Mouse (Mus musculus) ES-E14 (cell line): ENCODE data around the gene 1110002E22Rik. TPM values are rescaled to one million over a fixed set of nuclear protein-coding genes. Genes with fewer than 3 reads are reported as not detected.

Experiments used
- DNase-seq: peaks from one replicate; pipeline ENCODE4 v3.0.0-alpha.2; 2013; ENCODE audit warnings: low read depth, low spot score
- H3K27ac ChIP-seq: 2 replicates; pipeline ENCODE4 v1.5.1; 2012; ENCODE audit warnings: low read depth, mild to moderate bottlenecking, low read length, moderate library complexity, mixed read lengths; ENCODE audit not compliant: poor library complexity, insufficient read depth, severe bottlenecking
- H3K36me3 ChIP-seq: 2 replicates; pipeline ENCODE4 v1.6.1; 2012; ENCODE audit warnings: mild to moderate bottlenecking, low read length, moderate library complexity, mixed read lengths; ENCODE audit not compliant: control insufficient read depth, poor library complexity, insufficient read depth, severe bottlenecking
- H3K4me1 ChIP-seq, 2 experiments: fragments of 150-350 bp in 1 of 2; sonication (generic) in 1 of 2; 2 replicates each; pipeline ENCODE4 v1.6.1; 2012; ENCODE audit warnings: low read length in 2 of 2, mild to moderate bottlenecking in 1 of 2, mixed read lengths in 1 of 2; ENCODE audit not compliant: control insufficient read depth in 2 of 2, insufficient read depth in 2 of 2, poor library complexity in 1 of 2
- H3K4me3 ChIP-seq, 2 experiments: fragments of 150-350 bp in 1 of 2; sonication (generic) in 1 of 2; 2 replicates each; pipeline ENCODE4 v1.5.1; 2012; ENCODE audit warnings: low read length in 2 of 2, low read depth in 1 of 2, mild to moderate bottlenecking in 1 of 2, mixed read lengths in 1 of 2; ENCODE audit not compliant: insufficient read depth in 1 of 2, poor library complexity in 1 of 2, severe bottlenecking in 1 of 2
- H3K9ac ChIP-seq: 2 replicates; pipeline ENCODE4 v1.6.1; 2012; ENCODE audit warnings: low read depth, mild to moderate bottlenecking, low read length, mixed read lengths; ENCODE audit not compliant: poor library complexity, insufficient read depth, severe bottlenecking
- H3K9me3 ChIP-seq: fragments of 150-350 bp; sonication (generic); 2 replicates; pipeline ENCODE4 v1.6.1; 2012; ENCODE audit warnings: low read depth, mild to moderate bottlenecking, low read length; ENCODE audit not compliant: control insufficient read depth, insufficient read depth
- CHD2 ChIP-seq: IDR thresholded peaks from 2 replicates; pipeline ENCODE4 v1.6.1; 2014; ENCODE audit warnings: mild to moderate bottlenecking, low read depth, low read length, inconsistent platforms
- HCFC1 ChIP-seq: IDR thresholded peaks from 2 replicates; pipeline ENCODE4 v1.6.1; 2012; ENCODE audit warnings: low read length, inconsistent platforms, borderline replicate concordance; ENCODE audit not compliant: insufficient read depth
- MAFK ChIP-seq: IDR thresholded peaks from 2 replicates; pipeline ENCODE4 v1.6.1; 2014; ENCODE audit warnings: mild to moderate bottlenecking, low read depth, low read length, inconsistent platforms; ENCODE audit not compliant: insufficient read depth
- ZC3H11A ChIP-seq: IDR thresholded peaks from 2 replicates; pipeline ENCODE4 v1.6.1; 2012; ENCODE audit warnings: low read depth, mild to moderate bottlenecking, inconsistent platforms, low read length, borderline replicate concordance
- ZNF384 ChIP-seq: IDR thresholded peaks from 2 replicates; pipeline ENCODE4 v1.6.1; 2012; ENCODE audit warnings: low read depth, low read length, inconsistent platforms
- in situ Hi-C, 2 experiments: fragments of 600-800 bp; cut with MboI; formaldehyde crosslinking; loops; one replicate each; pipeline ENCODE4 v1.15.1; 2025; ENCODE audit warnings: low sequenced_read_pairs in 2 of 2, inconsistent platforms in 1 of 2; ENCODE audit not compliant: unreplicated experiment in 2 of 2
- total RNA-seq: library from RNA; depleted of rRNA; stranded (reverse); fragments of 300-350 nt; gene quantifications from 2 replicates; pipeline ENCODE4 v1.2.3, GENCODE M21; 2012; rRNA removed

1110002E22Rik gene
- under 0.01 and 0.05 TPM in 2 replicates for total RNA-seq

- in situ Hi-C loops: no loop called here
- Histone ChIP-seq H3K36me3 (no peaks in the 10 kb centered on the region), H3K4me3 (peak within 1 kb of the TSS; percentile 9 to 36; a peak in 2 of 4 replicates), H3K9ac (no peak within 1 kb of the TSS), H3K27ac (no peak within 1 kb of the TSS), H3K4me1 (no peaks in the 10 kb centered on the region; a peak in 1 of 4 replicates), H3K9me3 (no peaks in the 10 kb centered on the region)
- TF ChIP-seq MAFK: no peak
- TF ChIP-seq ZC3H11A: no peak
- TF ChIP-seq ZNF384: no peak
- TF ChIP-seq CHD2: no peak
- TF ChIP-seq HCFC1: no peak
- no peak for DNase-seq
These were observed at the start of gene 1110002E22Rik for GRCm38 (mm10) chr3:138064732-138065645. Gene 1110002E22Rik (plus strand): TSS chr3:138065052.

- Histone ChIP-seq H3K9me3 (no peaks in the 10 kb centered on the region), H3K36me3 (no peaks in the 10 kb centered on the region), H3K4me3 (no peak overlapping the region), H3K9ac (no peak overlapping the region), H3K27ac (no peak overlapping the region), H3K4me1 (no peaks in the 10 kb centered on the region)
- in situ Hi-C loops: no loop called here
- no peak for DNase-seq
- TF ChIP-seq ZC3H11A: no peak
- TF ChIP-seq CHD2: no peak
- no peak for TF ChIP-seq ZNF384
- no peak for TF ChIP-seq HCFC1
- TF ChIP-seq MAFK: no peak
These were observed 48.0 kb upstream of the 1110002E22Rik start for GRCm38 (mm10) chr3:138016810-138017209.

GRCm38 (mm10) chr3:138022003-138022402 is 42.8 kb upstream of the 1110002E22Rik start:
- in situ Hi-C loops: no loop called here
- TF ChIP-seq ZC3H11A (no peak), ZNF384 (no peak), HCFC1 (no peak), CHD2 (no peak), MAFK (no peak)
- Histone ChIP-seq H3K9ac (no peak overlapping the region), H3K9me3 (no peaks in the 10 kb centered on the region), H3K27ac (no peak overlapping the region), H3K36me3 (no peaks in the 10 kb centered on the region), H3K4me1 (no peaks in the 10 kb centered on the region), H3K4me3 (no peak overlapping the region)
- DNase-seq: no peak

- Histone ChIP-seq H3K4me1 (no peaks in the 10 kb centered on the region), H3K9me3 (no peaks in the 10 kb centered on the region), H3K9ac (no peak overlapping the region), H3K27ac (no peak overlapping the region), H3K4me3 (no peak overlapping the region), H3K36me3 (no peaks in the 10 kb centered on the region)
- in situ Hi-C loops: no loop called here
- TF ChIP-seq HCFC1: no peak
- DNase-seq: no peak
These were observed 42.2 kb upstream of the 1110002E22Rik start for GRCm38 (mm10) chr3:138022651-138023050.

- Histone ChIP-seq H3K36me3 (no peaks in the 10 kb centered on the region), H3K4me1 (no peaks in the 10 kb centered on the region), H3K27ac (no peak overlapping the region), H3K9me3 (no peaks in the 10 kb centered on the region), H3K9ac (no peak overlapping the region), H3K4me3 (no peak overlapping the region)
- no peak for TF ChIP-seq MAFK
- no peak for TF ChIP-seq CHD2
- no peak for TF ChIP-seq ZC3H11A
- no peak for TF ChIP-seq ZNF384
- TF ChIP-seq HCFC1: no peak
- DNase-seq: no peak
- in situ Hi-C loops: no loop called here
These were observed 38.6 kb upstream of the 1110002E22Rik start for GRCm38 (mm10) chr3:138026286-138026685.
